Mouse (Mus musculus): Measurements from ENCODE around the gene Hoxb1. TPM values are rescaled to one million over a fixed set of nuclear protein-coding genes. Genes with fewer than 3 reads are reported as not detected.
A peak's percentile ranks its signal among the peaks of the same experiment; 100 is the strongest.

Gene Hoxb1
- polyA plus RNA-seq, 1 experiment = not detected

- Histone ChIP-seq H3K4me3 (ENCODE audit: insufficient read depth, poor library complexity, severe bottlenecking) (no peak overlapping the region), H3K27me3 (ENCODE audit: control insufficient read depth, insufficient read depth, insufficient read length) (no peaks in the 10 kb centered on the region)
- TF ChIP-seq FOSL1 (IDR thresholded peaks at IDR 0.05; ENCODE audit: insufficient read depth, low read length, poor library complexity, severe bottlenecking) (no peak), CTCF (IDR thresholded peaks at IDR 0.05; ENCODE audit: control insufficient read depth, insufficient read depth, insufficient read length) (peak; percentile 92)
Measured at GRCm38 (mm10) chr11:96407191-96408072, 41.9 kb downstream of the Hoxb1 start.

GRCm38 (mm10) chr11:96408234-96409010, 42.9 kb downstream of the Hoxb1 start:
- H3K27me3 ChIP-seq (ENCODE audit: control insufficient read depth, insufficient read depth, insufficient read length) = no peaks in the 10 kb centered on the region
- no peaks in the 10 kb centered on the region for H3K79me3 ChIP-seq (ENCODE audit: low read depth)
- H3K4me3 ChIP-seq (ENCODE audit: insufficient read depth, poor library complexity, severe bottlenecking) = no peak overlapping the region
- no peaks in the 10 kb centered on the region for H3K36me3 ChIP-seq (ENCODE audit: control insufficient read depth, insufficient read depth)
- H3K79me2 ChIP-seq (ENCODE audit: control insufficient read depth, insufficient read depth) = no peaks in the 10 kb centered on the region
- TF ChIP-seq MYOG (IDR thresholded peaks at IDR 0.05; ENCODE audit: control insufficient read depth, extremely low read depth, insufficient read length) = no peak
- TF ChIP-seq MYOD1 (IDR thresholded peaks at IDR 0.05; ENCODE audit: control insufficient read depth, insufficient read length, low read depth) = peak; percentile 11
- peak; percentile 41 for TF ChIP-seq USF1 (IDR thresholded peaks at IDR 0.05; ENCODE audit: low read depth)
- no peak overlapping the region for H3ac ChIP-seq (ENCODE audit: control insufficient read depth, insufficient read length, low read depth)

More at GRCm38 (mm10) chr11:96407191-96408072, 41.9 kb downstream of the Hoxb1 start:
- no peaks in the 10 kb centered on the region for H3K79me2 ChIP-seq (ENCODE audit: control insufficient read depth, insufficient read depth)
- no peaks in the 10 kb centered on the region for H3K36me3 ChIP-seq (ENCODE audit: control insufficient read depth, insufficient read depth)
- no peaks in the 10 kb centered on the region for H3K79me3 ChIP-seq (ENCODE audit: low read depth)
- H3ac ChIP-seq (ENCODE audit: control insufficient read depth, insufficient read length, low read depth) = peak overlapping the region; percentile 49

- H3K79me2 ChIP-seq (ENCODE audit: control insufficient read depth, insufficient read depth) = no peaks in the 10 kb centered on the region
- H3K79me3 ChIP-seq (ENCODE audit: low read depth) = no peaks in the 10 kb centered on the region
- H3K36me3 ChIP-seq (ENCODE audit: control insufficient read depth, insufficient read depth) = no peaks in the 10 kb centered on the region
- H3K4me3 ChIP-seq (ENCODE audit: insufficient read depth, poor library complexity, severe bottlenecking) = no peak overlapping the region
- no peak for TF ChIP-seq USF1 (IDR thresholded peaks at IDR 0.05; ENCODE audit: low read depth)
- TF ChIP-seq CTCF (IDR thresholded peaks at IDR 0.05; ENCODE audit: control insufficient read depth, insufficient read depth, insufficient read length) = no peak
- no peak for TF ChIP-seq CEBPB (IDR thresholded peaks at IDR 0.05; ENCODE audit: low read depth)
- no peak for TF ChIP-seq MYOD1 (IDR thresholded peaks at IDR 0.05; ENCODE audit: control insufficient read depth, insufficient read length, low read depth)
- no peak for TF ChIP-seq MYOG (IDR thresholded peaks at IDR 0.05; ENCODE audit: control insufficient read depth, extremely low read depth, insufficient read length)
- TF ChIP-seq MAX (IDR thresholded peaks at IDR 0.05) = no peak
- TF ChIP-seq FOSL1 (IDR thresholded peaks at IDR 0.05; ENCODE audit: insufficient read depth, low read length, poor library complexity, severe bottlenecking) = no peak
- H3ac ChIP-seq (ENCODE audit: control insufficient read depth, insufficient read length, low read depth) = no peak overlapping the region
- H3K27me3 ChIP-seq (ENCODE audit: control insufficient read depth, insufficient read depth, insufficient read length) = no peaks in the 10 kb centered on the region
Measured at GRCm38 (mm10) chr11:96411019-96411418, 45.5 kb downstream of the Hoxb1 start.

GRCm38 (mm10) chr11:96411934-96412333, 46.4 kb downstream of the Hoxb1 start:
- TF ChIP-seq CEBPB (IDR thresholded peaks at IDR 0.05; ENCODE audit: low read depth) (no peak), MYOG (IDR thresholded peaks at IDR 0.05; ENCODE audit: control insufficient read depth, extremely low read depth, insufficient read length) (no peak), MAX (IDR thresholded peaks at IDR 0.05) (no peak)
- Histone ChIP-seq H3K27me3 (ENCODE audit: control insufficient read depth, insufficient read depth, insufficient read length) (no peaks in the 10 kb centered on the region), H3ac (ENCODE audit: control insufficient read depth, insufficient read length, low read depth) (no peak overlapping the region), H3K4me3 (ENCODE audit: insufficient read depth, poor library complexity, severe bottlenecking) (no peak overlapping the region), H3K79me2 (ENCODE audit: control insufficient read depth, insufficient read depth) (no peaks in the 10 kb centered on the region), H3K79me3 (ENCODE audit: low read depth) (no peaks in the 10 kb centered on the region), H3K36me3 (ENCODE audit: control insufficient read depth, insufficient read depth) (no peaks in the 10 kb centered on the region)

DNA sequence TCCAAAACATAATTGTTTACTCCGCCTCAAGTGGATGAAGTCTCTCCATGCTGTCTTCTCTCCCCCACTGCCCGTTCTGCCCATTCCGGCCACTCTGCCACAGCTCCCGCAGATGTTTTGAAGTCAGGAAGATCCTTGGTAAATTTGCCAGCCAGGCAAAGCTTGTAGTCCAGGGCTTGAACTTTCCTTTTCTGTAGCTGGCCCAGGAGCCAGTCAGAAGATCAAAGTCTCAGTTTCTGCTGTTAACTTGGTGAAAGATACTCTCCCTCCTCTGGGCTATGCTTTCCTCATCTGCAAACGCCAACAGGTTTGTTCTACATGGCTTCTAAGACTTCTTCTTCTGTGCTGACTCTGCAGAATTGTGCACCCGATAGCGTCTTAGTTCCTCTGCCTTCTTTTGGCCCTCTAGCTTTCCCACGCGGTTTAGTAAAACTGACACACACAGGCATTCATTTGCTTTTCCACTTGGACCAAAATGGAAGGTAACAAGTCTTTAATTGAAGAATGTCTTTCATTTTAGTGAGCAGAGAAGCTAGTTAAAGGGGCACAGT, 47.5 kb downstream of the Hoxb1 start:
- no peaks in the 10 kb centered on the region for H3K36me3 ChIP-seq (ENCODE audit: control insufficient read depth, insufficient read depth)
- no peak overlapping the region for H3ac ChIP-seq (ENCODE audit: control insufficient read depth, insufficient read length, low read depth)
- no peak overlapping the region for H3K4me3 ChIP-seq (ENCODE audit: insufficient read depth, poor library complexity, severe bottlenecking)
- no peaks in the 10 kb centered on the region for H3K27me3 ChIP-seq (ENCODE audit: control insufficient read depth, insufficient read depth, insufficient read length)
- TF ChIP-seq MYOG (IDR thresholded peaks at IDR 0.05; ENCODE audit: control insufficient read depth, extremely low read depth, insufficient read length) (no peak), USF1 (IDR thresholded peaks at IDR 0.05; ENCODE audit: low read depth) (no peak), MAX (IDR thresholded peaks at IDR 0.05) (no peak), CTCF (IDR thresholded peaks at IDR 0.05; ENCODE audit: control insufficient read depth, insufficient read depth, insufficient read length) (no peak), FOSL1 (IDR thresholded peaks at IDR 0.05; ENCODE audit: insufficient read depth, low read length, poor library complexity, severe bottlenecking) (no peak), CEBPB (IDR thresholded peaks at IDR 0.05; ENCODE audit: low read depth) (no peak), MYOD1 (IDR thresholded peaks at IDR 0.05; ENCODE audit: control insufficient read depth, insufficient read length, low read depth) (no peak)
- no peaks in the 10 kb centered on the region for H3K79me3 ChIP-seq (ENCODE audit: low read depth)
- H3K79me2 ChIP-seq (ENCODE audit: control insufficient read depth, insufficient read depth) = no peaks in the 10 kb centered on the region

Data from C2C12 (cell line).